Mouse (Mus musculus): Measurements from ENCODE around the gene Slc29a1. TPM values are rescaled to one million over a fixed set of nuclear protein-coding genes. Genes with fewer than 3 reads are reported as not detected.

The Slc29a1 gene
- polyA plus RNA-seq, 1 experiment from 2014 or later: 84.7 TPM

DNA sequence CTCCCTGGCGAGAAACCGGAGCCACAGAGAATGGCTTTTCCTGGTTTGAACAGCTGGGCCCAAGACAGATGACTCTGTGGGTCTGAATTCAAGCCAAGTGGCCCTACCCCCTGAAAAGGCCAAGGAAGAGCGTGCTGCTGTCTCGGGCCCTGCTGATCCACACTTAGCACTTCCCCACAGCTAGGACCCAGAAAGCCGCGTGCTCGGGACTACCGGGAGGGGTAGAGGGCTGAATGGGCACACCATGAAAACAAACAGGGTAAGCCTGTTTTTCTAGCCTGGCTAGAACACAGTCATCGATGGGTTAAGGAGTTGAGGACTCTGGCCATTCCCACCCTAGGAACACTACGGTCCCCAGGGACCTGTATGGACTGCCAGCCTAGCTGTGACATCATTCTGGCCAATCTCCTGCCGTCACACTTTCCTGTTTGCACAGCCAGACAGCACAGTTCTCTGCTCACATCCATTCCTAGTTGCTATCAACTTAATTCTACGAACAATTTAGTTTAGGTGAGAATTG lies 18.4 kb downstream of the Slc29a1 start:
- no peak overlapping the region for H3K9ac ChIP-seq (ENCODE audit: low read length)
- 35% methylated on average over 12 of the region's 12 CpGs for WGBS
- H3K27ac ChIP-seq (replicated peaks in 1 of 2; ENCODE audit: control insufficient read depth in 1 of 2, insufficient read depth in 1 of 2, low read depth in 2 of 2, low read length in 2 of 2): peak overlapping the region; percentile 54 to 65
- no peak for ATAC-seq (ENCODE audit: insufficient number of reproducible peaks, insufficient read depth, low FRiP score, low read depth)
- no peaks in the 10 kb centered on the region; the same call in 1 of the 2 replicates for H3K36me3 ChIP-seq (ENCODE audit: control insufficient read depth, insufficient read depth, low read length)
- peaks cover 27 to 46% of the 10 kb centered on the region in 2 experiments for H3K4me1 ChIP-seq (ENCODE audit: control insufficient read depth in 2 of 2, insufficient read depth in 2 of 2, low read length in 2 of 2)
- no peaks in the 10 kb centered on the region for H3K27me3 ChIP-seq (ENCODE audit: control insufficient read depth, insufficient read depth, low read length)
- H3K4me3 ChIP-seq (ENCODE audit: control insufficient read depth in 1 of 2, insufficient read depth in 1 of 2, low read depth in 1 of 2, low read length in 2 of 2): no peak overlapping the region
- H3K4me2 ChIP-seq (ENCODE audit: low read length): no peak overlapping the region
- H3K9me3 ChIP-seq (ENCODE audit: control insufficient read depth, low read length): no peaks in the 10 kb centered on the region

DNA sequence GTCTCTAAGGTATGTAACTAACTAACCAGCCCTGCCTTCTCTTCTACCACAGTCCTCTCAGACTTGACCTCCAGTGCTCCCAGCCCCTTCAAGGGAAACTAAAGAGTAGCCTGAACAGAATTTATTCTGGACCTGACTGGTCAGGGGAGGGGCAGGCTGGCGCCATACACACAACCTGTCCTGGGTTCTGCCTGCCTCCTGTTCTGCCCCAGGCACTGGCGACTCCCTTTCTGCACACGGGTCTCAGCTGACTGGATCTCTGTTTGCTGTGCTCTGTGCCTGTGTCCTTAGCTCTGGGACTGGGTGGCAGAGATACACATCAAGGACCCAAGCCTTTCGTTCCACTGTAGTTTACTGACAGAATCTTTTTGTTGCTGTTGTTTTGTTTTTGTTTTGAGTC lies 19.9 kb downstream of the Slc29a1 start:
- Histone ChIP-seq H3K4me2 (ENCODE audit: low read length) (no peak overlapping the region), H3K4me1 (ENCODE audit: control insufficient read depth in 2 of 2, insufficient read depth in 2 of 2, low read length in 2 of 2) (peaks cover 16 to 43% of the 10 kb centered on the region in 2 experiments), H3K27me3 (ENCODE audit: control insufficient read depth, insufficient read depth, low read length) (no peaks in the 10 kb centered on the region), H3K27ac (replicated peaks in 1 of 2; ENCODE audit: control insufficient read depth in 1 of 2, insufficient read depth in 1 of 2, low read depth in 2 of 2, low read length in 2 of 2) (no peak overlapping the region), H3K36me3 (ENCODE audit: control insufficient read depth, insufficient read depth, low read length) (no peaks in the 10 kb centered on the region), H3K4me3 (ENCODE audit: control insufficient read depth in 1 of 2, insufficient read depth in 1 of 2, low read depth in 1 of 2, low read length in 2 of 2) (no peak overlapping the region), H3K9ac (ENCODE audit: low read length) (no peak overlapping the region), H3K9me3 (ENCODE audit: control insufficient read depth, low read length) (no peaks in the 10 kb centered on the region)
- ATAC-seq (ENCODE audit: insufficient number of reproducible peaks, insufficient read depth, low FRiP score, low read depth): no peak
- WGBS: 92% methylated on average over 4 of the region's 4 CpGs

DNA sequence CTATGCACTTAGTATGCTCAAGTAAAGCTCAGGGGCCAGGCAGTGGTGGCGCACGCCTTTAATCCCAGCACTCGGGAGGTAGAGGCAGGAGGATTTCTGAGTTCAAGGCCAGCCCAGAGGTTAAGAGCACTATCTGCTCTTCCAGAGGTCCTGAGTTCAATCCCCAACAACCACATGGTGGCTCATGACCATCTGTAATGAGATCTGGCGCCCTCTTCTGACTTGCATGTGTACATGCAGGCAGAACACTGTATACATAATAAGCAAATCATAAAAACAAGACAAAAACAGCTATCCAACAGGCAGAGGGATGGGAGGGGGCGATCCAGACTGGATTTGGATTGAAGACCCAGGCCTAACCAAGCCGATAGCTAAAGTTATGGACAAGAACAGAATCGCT lies 20.6 kb downstream of the Slc29a1 start:
- Histone ChIP-seq H3K27me3 (ENCODE audit: control insufficient read depth, insufficient read depth, low read length) (no peaks in the 10 kb centered on the region), H3K4me3 (ENCODE audit: control insufficient read depth in 1 of 2, insufficient read depth in 1 of 2, low read depth in 1 of 2, low read length in 2 of 2) (no peak overlapping the region), H3K36me3 (ENCODE audit: control insufficient read depth, insufficient read depth, low read length) (no peaks in the 10 kb centered on the region), H3K9me3 (ENCODE audit: control insufficient read depth, low read length) (no peaks in the 10 kb centered on the region), H3K27ac (replicated peaks in 1 of 2; ENCODE audit: control insufficient read depth in 1 of 2, insufficient read depth in 1 of 2, low read depth in 2 of 2, low read length in 2 of 2) (peak overlapping the region; percentile 86 to 88), H3K4me1 (ENCODE audit: control insufficient read depth in 2 of 2, insufficient read depth in 2 of 2, low read length in 2 of 2) (peaks cover 16 to 39% of the 10 kb centered on the region in 2 experiments), H3K9ac (ENCODE audit: low read length) (peak overlapping the region; percentile 54), H3K4me2 (ENCODE audit: low read length) (no peak overlapping the region)
- no peak for ATAC-seq (ENCODE audit: insufficient number of reproducible peaks, insufficient read depth, low FRiP score, low read depth)
- 74% methylated on average over 7 of the region's 7 CpGs for WGBS

DNA sequence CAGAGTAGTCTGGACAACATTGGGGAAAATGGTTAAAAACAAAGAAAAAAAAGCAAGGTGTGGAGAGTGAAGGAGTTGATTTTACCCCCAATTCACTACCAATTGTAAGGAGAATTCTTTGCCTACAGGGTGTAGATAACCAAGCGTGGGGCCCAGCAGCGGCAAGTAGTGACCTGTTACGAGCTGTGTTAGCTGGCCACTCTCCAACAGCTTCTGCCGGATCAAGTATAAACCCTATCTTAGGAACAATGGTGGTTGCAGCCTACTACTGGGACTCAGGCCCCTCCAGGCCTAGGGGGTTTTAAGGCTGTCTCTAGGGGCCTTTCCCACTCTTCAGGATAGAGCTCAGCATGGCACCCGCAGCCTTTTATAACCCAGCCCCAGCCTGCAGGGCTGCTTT lies 21.2 kb downstream of the Slc29a1 start:
- H3K4me2 ChIP-seq (ENCODE audit: low read length): peak overlapping the region; percentile 27
- no peak for ATAC-seq (ENCODE audit: insufficient number of reproducible peaks, insufficient read depth, low FRiP score, low read depth)
- peak overlapping the region; percentile 86 to 88 for H3K27ac ChIP-seq (replicated peaks in 1 of 2; ENCODE audit: control insufficient read depth in 1 of 2, insufficient read depth in 1 of 2, low read depth in 2 of 2, low read length in 2 of 2)
- H3K27me3 ChIP-seq (ENCODE audit: control insufficient read depth, insufficient read depth, low read length): no peaks in the 10 kb centered on the region
- H3K4me1 ChIP-seq (ENCODE audit: control insufficient read depth in 2 of 2, insufficient read depth in 2 of 2, low read length in 2 of 2): peaks cover 16 to 36% of the 10 kb centered on the region in 2 experiments
- H3K9ac ChIP-seq (ENCODE audit: low read length): peak overlapping the region; percentile 54
- WGBS: 28% methylated on average over 5 of the region's 5 CpGs
- H3K9me3 ChIP-seq (ENCODE audit: control insufficient read depth, low read length): no peaks in the 10 kb centered on the region
- no peak overlapping the region for H3K4me3 ChIP-seq (ENCODE audit: control insufficient read depth in 1 of 2, insufficient read depth in 1 of 2, low read depth in 1 of 2, low read length in 2 of 2)
- no peaks in the 10 kb centered on the region for H3K36me3 ChIP-seq (ENCODE audit: control insufficient read depth, insufficient read depth, low read length)

DNA sequence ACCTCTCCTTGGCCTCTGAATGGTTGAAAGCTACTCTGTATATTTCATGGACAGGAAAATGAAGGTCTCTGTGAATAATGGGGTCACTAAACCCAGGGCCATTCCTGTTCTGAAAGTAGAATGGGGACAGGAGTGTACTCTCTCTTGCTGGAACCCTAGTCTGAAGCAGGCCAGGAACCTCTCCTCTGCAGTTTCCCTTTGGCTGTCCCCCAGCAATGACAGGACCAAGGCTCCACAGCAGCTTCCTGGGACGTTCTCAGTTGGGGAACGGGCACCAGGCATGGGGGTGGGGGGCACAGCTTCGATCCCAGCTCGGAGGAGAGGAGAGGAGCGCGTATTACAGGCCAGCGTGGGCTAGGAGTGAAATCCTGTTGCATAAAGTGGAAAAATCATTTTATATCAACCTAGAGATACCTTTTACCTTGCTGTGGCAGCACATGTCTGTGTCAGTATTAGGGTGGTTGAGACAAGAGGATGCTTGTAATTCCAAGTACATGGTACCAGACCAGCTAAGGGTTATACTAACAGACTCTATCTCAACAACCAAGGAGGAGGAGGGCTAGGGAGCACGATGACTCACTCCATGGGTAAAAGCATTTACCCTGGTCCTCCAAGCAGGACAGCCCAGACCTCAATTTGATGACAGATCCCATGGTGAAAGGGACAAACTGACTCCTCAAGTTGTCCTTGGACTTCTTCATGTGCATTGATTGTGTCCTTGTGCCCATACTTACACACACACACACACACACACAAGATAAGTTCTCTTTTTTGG lies 24.1 kb downstream of the Slc29a1 start:
- Histone ChIP-seq H3K4me1 (ENCODE audit: control insufficient read depth in 2 of 2, insufficient read depth in 2 of 2, low read length in 2 of 2) (peaks cover 13 to 32% of the 10 kb centered on the region in 2 experiments), H3K4me2 (ENCODE audit: low read length) (peak overlapping the region; percentile 92), H3K36me3 (ENCODE audit: control insufficient read depth, insufficient read depth, low read length) (peaks cover 19% of the 10 kb centered on the region), H3K9ac (ENCODE audit: low read length) (peak overlapping the region; percentile 100), H3K27ac (replicated peaks in 1 of 2; ENCODE audit: control insufficient read depth in 1 of 2, insufficient read depth in 1 of 2, low read depth in 2 of 2, low read length in 2 of 2) (peak overlapping the region in 1 of 2 experiments; percentile 99; a peak in 1 of 4 replicates), H3K4me3 (ENCODE audit: control insufficient read depth in 1 of 2, insufficient read depth in 1 of 2, low read depth in 1 of 2, low read length in 2 of 2) (no peak overlapping the region), H3K27me3 (ENCODE audit: control insufficient read depth, insufficient read depth, low read length) (no peaks in the 10 kb centered on the region), H3K9me3 (ENCODE audit: control insufficient read depth, low read length) (no peaks in the 10 kb centered on the region)
- WGBS: 90% methylated on average over 8 of the region's 8 CpGs
- no peak for ATAC-seq (ENCODE audit: insufficient number of reproducible peaks, insufficient read depth, low FRiP score, low read depth)

DNA sequence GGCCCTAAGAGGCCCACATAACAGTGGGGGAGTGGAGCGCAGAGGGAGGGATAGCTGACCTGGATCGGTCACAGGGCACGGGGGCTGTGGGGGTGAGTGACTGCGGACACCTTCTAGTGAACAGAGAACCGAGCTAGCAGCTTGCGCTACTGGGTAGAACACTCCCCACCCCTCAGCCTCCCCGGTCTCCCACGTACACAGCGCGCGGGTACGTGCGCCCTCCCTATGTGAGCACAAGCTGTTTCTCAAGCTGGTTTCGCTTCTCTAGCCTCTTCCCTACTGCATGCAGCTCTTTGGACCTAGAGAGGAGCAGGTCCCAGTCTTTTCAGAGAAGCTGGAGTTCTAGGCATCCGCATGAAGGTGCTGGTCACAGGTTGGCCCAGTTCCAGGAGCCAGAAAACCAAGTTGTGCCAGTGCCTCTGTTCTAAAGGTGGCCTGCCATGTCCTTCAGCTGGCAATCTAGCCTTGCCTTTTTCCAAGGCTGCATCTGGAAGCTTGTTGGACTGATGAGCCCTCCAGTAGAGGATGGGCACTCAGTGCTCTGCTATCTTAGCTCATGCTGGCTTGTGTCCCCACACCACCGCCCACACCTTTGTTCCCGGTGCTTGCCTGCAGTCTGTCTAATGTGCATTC lies 25.2 kb downstream of the Slc29a1 start:
- H3K4me3 ChIP-seq (ENCODE audit: control insufficient read depth in 1 of 2, insufficient read depth in 1 of 2, low read depth in 1 of 2, low read length in 2 of 2): peak overlapping the region; percentile 97 to 100
- no peaks in the 10 kb centered on the region for H3K27me3 ChIP-seq (ENCODE audit: control insufficient read depth, insufficient read depth, low read length)
- H3K36me3 ChIP-seq (ENCODE audit: control insufficient read depth, insufficient read depth, low read length): peaks cover 29% of the 10 kb centered on the region
- 1% methylated on average over 17 of the region's 17 CpGs for WGBS
- H3K27ac ChIP-seq (replicated peaks in 1 of 2; ENCODE audit: control insufficient read depth in 1 of 2, insufficient read depth in 1 of 2, low read depth in 2 of 2, low read length in 2 of 2): peak overlapping the region; percentile 99
- H3K4me1 ChIP-seq (ENCODE audit: control insufficient read depth in 2 of 2, insufficient read depth in 2 of 2, low read length in 2 of 2): peaks cover 13 to 36% of the 10 kb centered on the region in 2 experiments
- no peaks in the 10 kb centered on the region for H3K9me3 ChIP-seq (ENCODE audit: control insufficient read depth, low read length)
- ATAC-seq (ENCODE audit: insufficient number of reproducible peaks, insufficient read depth, low FRiP score, low read depth): no peak; the same call in 1 of the 2 replicates
- H3K4me2 ChIP-seq (ENCODE audit: low read length): peak overlapping the region; percentile 92
- peak overlapping the region; percentile 100 for H3K9ac ChIP-seq (ENCODE audit: low read length)

DNA sequence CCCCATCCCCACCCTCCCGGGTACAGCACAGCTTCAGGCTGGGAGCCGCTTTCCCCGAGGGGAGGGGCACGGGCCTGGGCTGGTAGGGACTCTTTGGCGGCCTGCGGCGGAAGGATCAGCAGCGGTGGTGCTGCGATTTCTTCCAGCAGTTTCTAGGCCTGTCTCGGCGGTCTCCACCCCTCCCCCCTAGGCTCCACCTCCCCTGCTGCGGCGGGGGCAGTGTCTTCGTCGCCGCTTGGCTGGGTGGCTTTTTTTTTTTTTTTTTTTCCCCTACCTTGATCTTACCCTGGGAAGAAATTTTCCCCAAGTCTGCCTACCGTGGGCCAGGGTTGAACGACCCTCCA lies 25.7 kb downstream of the Slc29a1 start:
- Histone ChIP-seq H3K4me3 (ENCODE audit: control insufficient read depth in 1 of 2, insufficient read depth in 1 of 2, low read depth in 1 of 2, low read length in 2 of 2) (peak overlapping the region; percentile 97 to 100), H3K36me3 (ENCODE audit: control insufficient read depth, insufficient read depth, low read length) (peaks cover 34% of the 10 kb centered on the region), H3K4me1 (ENCODE audit: control insufficient read depth in 2 of 2, insufficient read depth in 2 of 2, low read length in 2 of 2) (peaks cover 13 to 36% of the 10 kb centered on the region in 2 experiments), H3K4me2 (ENCODE audit: low read length) (peak overlapping the region; percentile 92), H3K9ac (ENCODE audit: low read length) (peak overlapping the region; percentile 100), H3K27me3 (ENCODE audit: control insufficient read depth, insufficient read depth, low read length) (no peaks in the 10 kb centered on the region), H3K9me3 (ENCODE audit: control insufficient read depth, low read length) (no peaks in the 10 kb centered on the region), H3K27ac (replicated peaks in 1 of 2; ENCODE audit: control insufficient read depth in 1 of 2, insufficient read depth in 1 of 2, low read depth in 2 of 2, low read length in 2 of 2) (peak overlapping the region; percentile 99)
- peak; percentile 71 for ATAC-seq (ENCODE audit: insufficient number of reproducible peaks, insufficient read depth, low FRiP score, low read depth)
- under 1% methylated on average over 18 of the region's 18 CpGs for WGBS
